Mouse (Mus musculus) MEL (cell line): ENCODE measurements at regions not wholly inside any gene's neighbourhood (a gene's known extent, or its start where the extent isn't known, plus 50 kb on each side); places are given as distances from the start of the nearest gene placed in this dataset.
A peak's percentile ranks its signal among the peaks of the same experiment; 100 is the strongest.

Experiments used
- DNase-seq: peaks from one replicate; pipeline ENCODE4 v3.0.0; 2011; ENCODE audit warnings: low read depth, low spot score
- H3K27ac ChIP-seq: 2 replicates; pipeline ENCODE4 v1.5.1; 2012; ENCODE audit warnings: low read depth, mild to moderate bottlenecking, control low read depth, low read length, moderate library complexity; ENCODE audit not compliant: control insufficient read depth
- H3K27me3 ChIP-seq, 2 experiments: fragments of 150-350 bp in 1 of 2; sonication (generic) in 1 of 2; 2 replicates each; pipeline ENCODE4 v1.6.1; 2012; ENCODE audit warnings: low read length in 2 of 2, mild to moderate bottlenecking in 2 of 2, improper control_type of control experiment in 1 of 2, moderate library complexity in 1 of 2; ENCODE audit not compliant: insufficient read depth in 2 of 2, control insufficient read depth in 1 of 2
- H3K36me3 ChIP-seq, 2 experiments: 2 replicates each; pipeline ENCODE4 v1.6.1; 2012 to 2014; ENCODE audit warnings: low read length in 2 of 2, improper control_type of control experiment in 1 of 2, inconsistent platforms in 1 of 2, mild to moderate bottlenecking in 1 of 2; ENCODE audit not compliant: insufficient read depth in 2 of 2, control insufficient read depth in 1 of 2
- H3K4me1 ChIP-seq, 2 experiments: fragments of 150-350 bp in 1 of 2; sonication (generic) in 1 of 2; 2 replicates each; pipeline ENCODE4 v1.6.1; 2012; ENCODE audit warnings: low read length in 2 of 2, improper control_type of control experiment in 1 of 2, mild to moderate bottlenecking in 1 of 2; ENCODE audit not compliant: insufficient read depth in 2 of 2, control insufficient read depth in 1 of 2
- H3K4me3 ChIP-seq, 2 experiments: fragments of 150-350 bp in 1 of 2; sonication (generic) in 1 of 2; 2 replicates each; pipeline ENCODE4 v1.5.1; 2012; ENCODE audit warnings: low read depth in 2 of 2, low read length in 2 of 2, mild to moderate bottlenecking in 2 of 2, moderate library complexity in 2 of 2, control low read depth in 1 of 2, improper control_type of control experiment in 1 of 2; ENCODE audit not compliant: control insufficient read depth in 1 of 2, insufficient read depth in 1 of 2
- H3K79me2 ChIP-seq: 2 replicates; pipeline ENCODE4 v1.6.1; 2012; ENCODE audit warnings: mild to moderate bottlenecking, low read length, moderate library complexity; ENCODE audit not compliant: control insufficient read depth, poor library complexity, insufficient read depth
- H3K9ac ChIP-seq: 2 replicates; pipeline ENCODE4 v1.6.1; 2012; ENCODE audit warnings: low read depth, mild to moderate bottlenecking, control low read depth, low read length, moderate library complexity; ENCODE audit not compliant: control insufficient read depth, poor library complexity, severe bottlenecking
- H3K9me3 ChIP-seq: fragments of 150-350 bp; sonication (generic); replicated peaks from 2 replicates; pipeline ENCODE4 v1.6.1; 2012; ENCODE audit warnings: mild to moderate bottlenecking, low read length, improper control_type of control experiment, moderate library complexity; ENCODE audit not compliant: insufficient read depth
- CHD1 ChIP-seq: IDR thresholded peaks from 2 replicates; pipeline ENCODE4 v1.6.1; 2012; ENCODE audit warnings: low read depth, mild to moderate bottlenecking, inconsistent platforms, low read length, improper control_type of control experiment
- CTCF ChIP-seq, 3 experiments: IDR thresholded peaks in 2 of 3; conservative IDR thresholded peaks in 1 of 3; 2 replicates each; pipeline ENCODE4 v1.5.1; 2011 to 2012; ENCODE audit warnings: low read length in 3 of 3, low read depth in 2 of 3, mild to moderate bottlenecking in 2 of 3, improper control_type of control experiment in 1 of 3, inconsistent platforms in 1 of 3, mixed read lengths in 1 of 3, moderate library complexity in 1 of 3; ENCODE audit not compliant: control insufficient read depth in 1 of 3, insufficient read depth in 1 of 3, poor library complexity in 1 of 3, severe bottlenecking in 1 of 3
- GABPA ChIP-seq: IDR thresholded peaks from 2 replicates; pipeline ENCODE4 v1.6.1; 2012; ENCODE audit warnings: low read depth, mild to moderate bottlenecking, inconsistent platforms, low read length, improper control_type of control experiment, moderate library complexity
- GATA1 ChIP-seq: IDR thresholded peaks from 2 replicates; pipeline ENCODE4 v1.6.1; 2011; ENCODE audit warnings: low read depth, low read length, improper control_type of control experiment
- HCFC1 ChIP-seq: IDR thresholded peaks from 2 replicates; pipeline ENCODE4 v1.6.1; 2012; ENCODE audit warnings: low read depth, mild to moderate bottlenecking, inconsistent platforms, low read length, improper control_type of control experiment, moderate library complexity
- MAFK ChIP-seq: IDR thresholded peaks from 2 replicates; pipeline ENCODE4 v1.6.1; 2011; ENCODE audit warnings: low read depth, mild to moderate bottlenecking, low read length, improper control_type of control experiment, borderline replicate concordance
- MEF2A ChIP-seq: IDR thresholded peaks from 2 replicates; pipeline ENCODE4 v1.6.1; 2014; ENCODE audit warnings: low read depth, mild to moderate bottlenecking, inconsistent platforms, low read length, improper control_type of control experiment; ENCODE audit not compliant: poor library complexity, insufficient replicate concordance, severe bottlenecking; ENCODE audit errors: extremely low read depth
- MYB ChIP-seq: IDR thresholded peaks from 2 replicates; pipeline ENCODE4 v1.6.1; 2011; ENCODE audit warnings: mild to moderate bottlenecking, low read depth, low read length, improper control_type of control experiment
- MYC ChIP-seq: IDR thresholded peaks from 2 replicates; pipeline ENCODE4 v1.6.1; 2011; ENCODE audit warnings: low read depth, mild to moderate bottlenecking, low read length, improper control_type of control experiment, moderate library complexity
- NRF1 ChIP-seq: IDR thresholded peaks from 2 replicates; pipeline ENCODE4 v1.6.1; 2014; ENCODE audit warnings: low read depth, mild to moderate bottlenecking, inconsistent platforms, low read length, improper control_type of control experiment, moderate library complexity; ENCODE audit not compliant: poor library complexity, insufficient read depth, severe bottlenecking
- POLR2AphosphoS5 ChIP-seq: IDR thresholded peaks from 2 replicates; pipeline ENCODE4 v1.6.1; 2012; ENCODE audit warnings: low read depth, borderline replicate concordance, mild to moderate bottlenecking, inconsistent platforms, low read length, moderate library complexity, mixed read lengths
- RCOR1 ChIP-seq: IDR thresholded peaks from 2 replicates; pipeline ENCODE4 v1.6.1; 2012; ENCODE audit warnings: low read depth, mild to moderate bottlenecking, inconsistent platforms, low read length, improper control_type of control experiment
- TBP ChIP-seq: IDR thresholded peaks from 2 replicates; pipeline ENCODE4 v1.8.0; 2011; ENCODE audit warnings: low read depth, low read length, improper control_type of control experiment
- TCF12 ChIP-seq: IDR thresholded peaks from 2 replicates; pipeline ENCODE4 v1.6.1; 2014; ENCODE audit warnings: low read depth, mild to moderate bottlenecking, inconsistent platforms, low read length, improper control_type of control experiment, moderate library complexity
- UBTF ChIP-seq: IDR thresholded peaks from 2 replicates; pipeline ENCODE4 v1.6.1; 2012; ENCODE audit warnings: low read depth, mild to moderate bottlenecking, inconsistent platforms, low read length, improper control_type of control experiment, moderate library complexity, borderline replicate concordance; ENCODE audit not compliant: insufficient read depth
- USF2 ChIP-seq, 2 experiments: IDR thresholded peaks; 2 replicates each; pipeline ENCODE4 v1.6.1; 2011 to 2012; ENCODE audit warnings: improper control_type of control experiment in 2 of 2, low read length in 2 of 2, borderline replicate concordance in 1 of 2, inconsistent platforms in 1 of 2, low read depth in 1 of 2, mild to moderate bottlenecking in 1 of 2; ENCODE audit not compliant: insufficient read depth in 1 of 2
- ZC3H11A ChIP-seq: IDR thresholded peaks from 2 replicates; pipeline ENCODE4 v1.6.1; 2012; ENCODE audit warnings: low read depth, mild to moderate bottlenecking, inconsistent platforms, low read length, improper control_type of control experiment
- ZKSCAN1 ChIP-seq: IDR thresholded peaks from 2 replicates; pipeline ENCODE4 v1.6.1; 2012; ENCODE audit warnings: low read depth, mild to moderate bottlenecking, inconsistent platforms, low read length, improper control_type of control experiment, moderate library complexity
- ZNF384 ChIP-seq: IDR thresholded peaks from 2 replicates; pipeline ENCODE4 v1.6.1; 2012; ENCODE audit warnings: low read depth, mild to moderate bottlenecking, inconsistent platforms, low read length, improper control_type of control experiment

DNA sequence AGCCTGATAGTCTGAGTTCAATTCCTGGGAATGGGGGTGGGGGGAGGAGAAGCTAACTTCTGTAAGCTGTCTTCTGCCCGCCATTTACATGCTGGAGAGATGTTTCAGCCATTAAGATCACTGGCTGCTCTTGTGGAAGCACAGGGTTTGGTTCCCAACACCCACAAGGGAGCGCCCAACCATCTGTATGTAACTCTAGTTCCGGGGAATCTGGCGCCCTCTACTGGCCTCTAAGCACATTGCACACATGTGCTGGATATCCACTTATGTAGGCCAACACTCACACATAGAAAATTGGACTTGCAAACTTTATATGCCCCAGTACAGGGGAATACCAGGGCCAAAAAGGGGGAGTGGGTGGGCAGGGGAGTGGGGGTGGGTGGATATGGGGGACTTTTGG is 126.9 kb downstream of the Postn start:
- no peaks in the 10 kb centered on the region for H3K36me3 ChIP-seq
- H3K4me3 ChIP-seq = no peak overlapping the region
- no peaks in the 10 kb centered on the region for H3K4me1 ChIP-seq
- no peak overlapping the region for H3K27ac ChIP-seq
- H3K9me3 ChIP-seq = no peaks in the 10 kb centered on the region
- no peaks in the 10 kb centered on the region for H3K27me3 ChIP-seq
- no peak overlapping the region for H3K9ac ChIP-seq
- DNase-seq = peak; percentile 10
- TF ChIP-seq TBP (no peak), CTCF (IDR thresholded peaks at IDR 0.05 in 2 of 3, conservative IDR thresholded peaks at IDR 0.05 in 1 of 3; ENCODE audit: control insufficient read depth in 1 of 3, insufficient read depth in 1 of 3, low read depth in 2 of 3, low read length in 3 of 3, poor library complexity in 1 of 3, severe bottlenecking in 1 of 3) (peak; percentile 32 to 47 (median 45); a peak in 5 of 6 replicates), RCOR1 (no peak), GABPA (no peak), HCFC1 (no peak)
- H3K79me2 ChIP-seq = no peaks in the 10 kb centered on the region

- Histone ChIP-seq H3K9ac (no peak overlapping the region), H3K27ac (no peak overlapping the region), H3K4me1 (no peaks in the 10 kb centered on the region), H3K27me3 (no peaks in the 10 kb centered on the region)
- no peak for TF ChIP-seq POLR2AphosphoS5
- TF ChIP-seq MAFK = no peak
- TF ChIP-seq RCOR1 = no peak
- TF ChIP-seq GATA1 = no peak
- TF ChIP-seq NRF1 = no peak
- TF ChIP-seq MEF2A = no peak
- TF ChIP-seq USF2 (IDR thresholded peaks at IDR 0.05; ENCODE audit: borderline replicate concordance in 1 of 2, insufficient read depth in 1 of 2, low read depth in 1 of 2, low read length in 2 of 2) = no peak
- TF ChIP-seq UBTF = no peak
- TF ChIP-seq CHD1 = no peak
- TF ChIP-seq MYB = no peak
- no peak for TF ChIP-seq ZNF384
- no peak for TF ChIP-seq MYC
- TF ChIP-seq GABPA = no peak
- no peak for TF ChIP-seq ZKSCAN1
- TF ChIP-seq ZC3H11A = no peak
- no peak for TF ChIP-seq TCF12
- TF ChIP-seq TBP = no peak
- TF ChIP-seq, all 39 proteins: peak for 0
- no peaks in the 10 kb centered on the region for H3K36me3 ChIP-seq
- no peak overlapping the region for H3K4me3 ChIP-seq
- no peaks in the 10 kb centered on the region for H3K79me2 ChIP-seq
- no peaks in the 10 kb centered on the region for H3K9me3 ChIP-seq
- DNase-seq = no peak
Measured at GRCm38 (mm10) chr3:54490249-54490900, 129.5 kb downstream of the Postn start.
